Mouse (Mus musculus) E14TG2a.4 (cell line): Measurements from ENCODE around the gene Dvl2.

Experiments
- CTCF ChIP-seq: conservative IDR thresholded peaks from 2 replicates; pipeline ENCODE4 v1.5.1; 2014; ENCODE audit warnings: low read length
- NANOG ChIP-seq: IDR thresholded peaks from 2 replicates; pipeline ENCODE4 v1.6.1; 2014; ENCODE audit warnings: borderline replicate concordance, low read length, mixed read lengths

DNA sequence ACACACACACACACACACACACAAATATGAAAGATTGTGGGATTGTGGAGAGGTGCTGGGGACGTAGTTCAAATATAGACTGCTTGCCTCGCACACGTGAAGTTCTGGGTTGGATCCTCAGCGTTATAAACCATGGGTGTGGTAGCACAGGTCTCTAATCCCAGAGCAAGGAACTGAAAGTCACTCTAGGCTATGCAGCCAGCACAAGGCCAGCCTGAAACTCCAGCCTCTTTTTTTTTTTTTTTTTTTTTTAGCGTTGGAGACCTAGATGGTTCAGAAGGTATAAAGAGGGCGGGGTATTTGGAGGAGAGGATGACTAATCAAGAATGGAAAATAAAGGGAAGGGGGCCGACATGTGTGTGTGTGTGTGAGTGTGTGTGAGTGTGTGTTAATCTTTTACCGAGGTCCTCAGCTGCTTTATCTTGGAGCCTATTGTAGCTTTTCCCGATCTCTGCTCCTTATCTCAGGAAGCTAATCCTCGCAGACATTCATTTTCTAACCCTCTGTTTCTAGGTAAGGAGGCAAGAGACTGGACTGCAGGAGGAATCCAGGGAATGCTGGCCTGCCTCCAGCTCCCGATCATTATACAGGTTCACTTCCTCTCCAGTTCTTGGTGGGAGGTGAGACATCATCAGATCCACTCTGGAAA lies 47.0 kb upstream of the Dvl2 start:
- TF ChIP-seq CTCF (no peak), NANOG (no peak)
